Mouse (Mus musculus) stomach, postnatal 0 days (tissue): ENCODE results near the gene Phf19. TPM values are rescaled to one million over a fixed set of nuclear protein-coding genes. Genes with fewer than 3 reads are reported as not detected.

ENCODE experiments used
- ATAC-seq: fragments of 200-750 bp; cut with Nextera tagmentation; 2 replicates; pipeline ENCODE4 v1.8.0; 2017; ENCODE audit not compliant: low FRiP score, low TSS enrichment
- DNase-seq: peaks from one replicate; pipeline ENCODE4 v3.0.0-alpha.2; 2016; ENCODE audit warnings: low spot score
- H3K27ac ChIP-seq: fragments of 300-500 bp; sonication (generic); replicated peaks from 2 replicates; pipeline ENCODE4 v1.5.1; 2014; ENCODE audit warnings: mild to moderate bottlenecking, control low read depth
- H3K27me3 ChIP-seq: fragments of 300-500 bp; sonication (generic); 2 replicates; pipeline ENCODE4 v1.6.1; 2014; ENCODE audit warnings: low read length; ENCODE audit not compliant: control insufficient read depth, insufficient read depth
- H3K36me3 ChIP-seq: fragments of 300-500 bp; sonication (generic); 2 replicates; pipeline ENCODE4 v1.6.1; 2014; ENCODE audit warnings: low read length, mixed read lengths; ENCODE audit not compliant: control insufficient read depth, insufficient read depth
- H3K4me1 ChIP-seq: fragments of 300-500 bp; sonication (generic); replicated peaks from 2 replicates; pipeline ENCODE4 v1.6.1; 2014; ENCODE audit warnings: antibody characterized with exemption; ENCODE audit not compliant: control insufficient read depth, insufficient read depth
- H3K4me2 ChIP-seq: fragments of 300-500 bp; sonication (generic); replicated peaks from 2 replicates; pipeline ENCODE4 v1.6.1; 2014; ENCODE audit warnings: low read depth, mild to moderate bottlenecking, control low read depth, moderate library complexity
- H3K4me3 ChIP-seq: fragments of 300-500 bp; sonication (generic); 2 replicates; pipeline ENCODE4 v1.5.1; 2014; ENCODE audit warnings: low read depth, low read length, control low read depth
- H3K9ac ChIP-seq: fragments of 300-500 bp; sonication (generic); 2 replicates; pipeline ENCODE4 v1.6.1; 2014; ENCODE audit warnings: mild to moderate bottlenecking, low read length, control low read depth, mixed read lengths
- H3K9me3 ChIP-seq: fragments of 300-500 bp; sonication (generic); 2 replicates; pipeline ENCODE4 v1.6.1; 2016; ENCODE audit warnings: low read length; ENCODE audit not compliant: control insufficient read depth
- CTCF ChIP-seq: IDR thresholded peaks from 2 replicates; pipeline ENCODE4 v1.5.1; 2016; ENCODE audit warnings: antibody characterized with exemption, low read depth, mild to moderate bottlenecking, moderate library complexity
- EP300 ChIP-seq: optimal IDR thresholded peaks from 2 replicates; pipeline ENCODE3; 2016; ENCODE audit warnings: antibody characterized with exemption
- WGBS: fragments of 180-500 bp; shearing (Covaris S2); extraction: QIAGEN DNeasy Blood & Tissue Kit; methylation state at CpG from one replicate; pipeline ENCODE4 v1.1.7; 2014; 5-methylcytosine and 5-hydroxymethylcytosine counted together
- polyA plus RNA-seq: library from polyadenylated mRNA; unstranded; fragments of >200 nt; fragmentation: Nextera tagmentation; extraction: Ambion mirVana; gene quantifications from 2 replicates; pipeline ENCODE4 v1.2.1, GENCODE M21; 2015

Phf19 gene
- polyA plus RNA-seq, 1 experiment from 2014 or later = 3.5 TPM

DNA sequence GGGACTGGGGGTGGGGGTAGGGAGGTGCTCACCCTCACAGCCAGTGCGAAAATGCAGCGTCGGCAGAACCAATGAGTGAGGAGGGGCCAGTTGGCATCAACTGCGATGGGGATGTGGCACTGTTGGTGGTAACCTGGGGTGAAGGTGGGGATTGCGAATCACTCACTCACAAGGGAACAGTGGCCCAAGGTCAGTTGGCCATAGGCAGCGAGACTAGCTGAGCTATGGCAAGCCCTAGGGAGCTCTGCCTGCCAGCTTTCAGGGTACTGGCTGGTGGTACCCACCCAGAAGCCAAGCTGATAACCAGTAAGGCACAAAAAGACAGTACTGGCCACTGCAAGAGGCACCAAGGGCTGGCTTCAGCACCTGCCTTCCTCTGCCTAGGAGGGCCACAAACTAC, 7.4 kb downstream of the Phf19 start:
- WGBS = 66% methylated on average over 6 of the region's 6 CpGs
- DNase-seq (no peak), ATAC-seq (no peak)
- Histone ChIP-seq H3K4me3 (no peak overlapping the region), H3K27ac (no peak overlapping the region), H3K9ac (no peak overlapping the region), H3K9me3 (no peaks in the 10 kb centered on the region), H3K27me3 (no peaks in the 10 kb centered on the region), H3K36me3 (no peaks in the 10 kb centered on the region), H3K4me1 (no peaks in the 10 kb centered on the region; the same call in none of the 2 replicates), H3K4me2 (no peak overlapping the region)
- TF ChIP-seq EP300 (no peak), CTCF (no peak)

DNA sequence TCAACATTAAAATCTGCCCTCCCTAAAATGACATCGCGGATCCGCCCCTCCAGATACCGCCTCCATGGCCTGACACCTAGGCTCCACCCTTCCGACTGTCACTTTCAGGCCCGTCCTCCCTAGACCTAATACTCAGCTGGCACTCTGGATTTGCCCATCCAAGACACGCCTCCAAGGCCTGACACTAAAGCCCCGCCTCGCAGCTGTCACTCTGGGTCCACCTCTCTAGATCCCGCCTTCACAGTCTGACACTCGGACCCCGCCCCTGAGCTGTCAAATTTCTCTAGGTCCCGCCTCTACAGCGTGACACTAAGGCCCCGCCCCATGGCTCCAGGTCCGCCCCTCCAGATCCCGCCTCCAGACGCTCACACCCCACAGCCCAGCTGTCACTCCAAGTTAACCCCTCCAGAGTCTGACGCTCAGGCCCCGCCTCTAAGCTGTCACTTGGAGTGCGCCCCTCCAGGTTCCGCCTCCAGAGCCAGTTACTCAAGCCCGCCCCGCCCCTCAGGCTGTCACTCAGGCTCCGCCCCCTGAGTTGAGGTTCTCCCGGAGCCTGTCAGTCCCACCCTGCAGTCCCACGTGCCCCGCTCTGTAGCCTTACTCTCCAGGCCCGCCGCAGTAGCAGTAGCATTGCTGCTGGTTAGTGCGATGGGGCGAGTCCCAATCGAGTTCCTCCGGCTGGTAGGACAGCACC, 8.8 kb downstream of the Phf19 start:
- Histone ChIP-seq H3K4me2 (peak overlapping the region; percentile 56), H3K4me1 (no peaks in the 10 kb centered on the region; the same call in none of the 2 replicates), H3K9ac (no peak overlapping the region), H3K27me3 (no peaks in the 10 kb centered on the region), H3K9me3 (no peaks in the 10 kb centered on the region), H3K27ac (peak overlapping the region; percentile 63), H3K36me3 (no peaks in the 10 kb centered on the region), H3K4me3 (peak overlapping the region; percentile 21)
- TF ChIP-seq CTCF = no peak; the same call in 1 of the 2 replicates
- no peak for TF ChIP-seq EP300
- peak; percentile 97 for ATAC-seq
- peak; percentile 99 for DNase-seq
- WGBS = 2% methylated on average over 34 of the region's 34 CpGs

DNA sequence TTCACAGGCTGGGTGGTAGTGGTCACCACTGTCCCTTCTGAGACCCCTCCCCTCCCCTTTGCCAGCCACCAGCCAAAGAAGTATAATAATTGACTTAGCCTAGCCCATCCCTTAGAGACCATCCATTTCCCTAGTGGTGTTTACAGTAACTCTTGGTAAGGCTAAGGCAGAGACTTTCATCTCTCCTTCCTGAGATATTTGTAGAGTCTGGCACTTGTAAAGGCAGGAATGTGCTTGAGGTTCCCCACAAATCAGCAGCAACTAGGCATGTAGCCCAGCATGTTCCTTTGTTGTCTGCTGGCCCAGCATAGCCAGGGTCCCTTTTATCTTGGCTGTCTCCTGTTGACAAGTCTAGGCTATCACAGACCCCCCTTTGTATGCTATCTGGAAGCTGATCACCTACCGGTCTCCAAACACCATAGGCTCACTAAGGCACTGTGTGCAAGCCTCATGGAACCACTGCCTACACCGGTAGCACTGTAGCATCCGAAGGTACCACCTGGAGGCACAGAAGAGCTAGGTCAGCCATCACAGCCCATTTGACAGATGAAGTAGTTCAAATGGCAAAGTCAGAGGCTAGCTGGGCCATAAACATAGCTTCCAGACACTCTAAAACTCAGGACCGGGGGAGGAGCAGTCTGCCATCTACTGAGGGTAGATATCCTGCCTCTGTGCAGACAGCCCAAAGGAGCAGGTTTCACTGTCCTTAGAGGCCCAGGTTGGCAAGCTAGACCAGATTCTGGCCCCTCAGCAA, 10.0 kb downstream of the Phf19 start:
- Histone ChIP-seq H3K36me3 (peaks cover 6% of the 10 kb centered on the region; the same call in 1 of the 2 replicates), H3K9me3 (no peaks in the 10 kb centered on the region), H3K9ac (no peak overlapping the region), H3K27me3 (no peaks in the 10 kb centered on the region), H3K4me3 (no peak overlapping the region), H3K4me1 (no peaks in the 10 kb centered on the region; the same call in none of the 2 replicates), H3K27ac (peak overlapping the region; percentile 63), H3K4me2 (no peak overlapping the region)
- 61% methylated on average over 4 of the region's 4 CpGs for WGBS
- DNase-seq (no peak), ATAC-seq (no peak)
- TF ChIP-seq EP300 = no peak

DNA sequence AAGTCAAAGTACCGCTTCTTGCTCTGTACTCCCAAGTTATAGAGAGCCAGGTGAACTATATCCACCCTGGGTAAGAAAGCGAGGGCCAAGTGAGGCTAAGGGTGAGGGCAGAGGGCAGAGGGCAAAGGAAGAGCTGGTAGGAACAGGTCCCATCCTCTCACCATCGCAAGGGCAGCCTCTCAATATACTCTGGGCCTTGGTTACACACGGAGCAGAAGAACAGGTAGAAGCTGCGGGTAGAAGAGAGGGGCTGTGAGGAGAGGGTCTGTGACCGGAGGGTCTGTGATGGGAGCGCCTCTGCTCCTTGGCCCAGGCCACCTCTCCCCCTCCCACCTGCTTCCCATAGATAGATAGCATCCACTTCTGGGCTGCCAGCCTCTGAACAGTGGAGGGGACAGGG, 10.6 kb downstream of the Phf19 start:
- no peak for TF ChIP-seq CTCF
- no peak for TF ChIP-seq EP300
- Histone ChIP-seq H3K36me3 (peaks cover 6% of the 10 kb centered on the region; the same call in 1 of the 2 replicates), H3K27me3 (no peaks in the 10 kb centered on the region), H3K4me2 (no peak overlapping the region), H3K9me3 (no peaks in the 10 kb centered on the region), H3K4me3 (no peak overlapping the region), H3K4me1 (no peaks in the 10 kb centered on the region; the same call in none of the 2 replicates), H3K9ac (no peak overlapping the region), H3K27ac (0 out of 2 replicates have a peak overlapping the region, but pooled peaks have one; percentile 30)
- no peak for DNase-seq
- no peak for ATAC-seq
- 79% methylated on average over 7 of the region's 7 CpGs for WGBS

DNA sequence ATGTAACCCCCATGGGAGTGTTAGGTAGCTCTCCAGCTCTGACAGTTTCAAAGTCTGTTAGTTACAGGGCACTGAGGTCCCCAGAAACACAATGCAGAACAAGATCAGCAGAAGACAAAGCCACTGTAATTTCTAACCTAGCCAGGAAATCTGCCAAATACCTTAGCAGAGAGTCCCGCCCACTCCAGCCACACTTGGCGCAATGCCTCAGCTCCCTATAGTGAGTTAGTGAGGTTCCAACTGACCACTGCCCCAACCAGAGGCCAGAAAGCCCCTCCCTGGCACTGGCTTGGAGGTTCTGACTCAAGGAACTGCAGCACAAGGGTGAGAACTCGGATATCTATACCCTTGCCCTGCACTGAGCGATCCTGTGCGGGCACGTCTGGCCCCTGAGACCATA, 11.1 kb downstream of the Phf19 start:
- DNase-seq = peak; percentile 62

More for the DNA sequence above, 11.1 kb downstream of the Phf19 start:
- H3K4me3 ChIP-seq = no peak overlapping the region
- H3K4me1 ChIP-seq = no peaks in the 10 kb centered on the region; the same call in none of the 2 replicates
- no peaks in the 10 kb centered on the region for H3K27me3 ChIP-seq
- no peak for ATAC-seq
- WGBS = 57% methylated on average over 6 of the region's 6 CpGs
- peaks cover 6% of the 10 kb centered on the region; the same call in 1 of the 2 replicates for H3K36me3 ChIP-seq
- TF ChIP-seq CTCF (no peak), EP300 (no peak)
- no peak overlapping the region for H3K9ac ChIP-seq
- 0 out of 2 replicates have a peak overlapping the region, but pooled peaks have one; percentile 30 for H3K27ac ChIP-seq
- H3K9me3 ChIP-seq = no peaks in the 10 kb centered on the region
- H3K4me2 ChIP-seq = no peak overlapping the region
